Mouse (Mus musculus) ES-E14 (cell line): ENCODE results near the gene 1700016D06Rik.

Experiments
- CHD2 ChIP-seq: IDR thresholded peaks from 2 replicates; pipeline ENCODE4 v1.6.1; 2014; ENCODE audit warnings: mild to moderate bottlenecking, low read depth, low read length, inconsistent platforms
- ZNF384 ChIP-seq: IDR thresholded peaks from 2 replicates; pipeline ENCODE4 v1.6.1; 2012; ENCODE audit warnings: low read depth, low read length, inconsistent platforms

- TF ChIP-seq CHD2: no peak
- no peak for TF ChIP-seq ZNF384
These were observed 6.8 kb upstream of the 1700016D06Rik start for GRCm38 (mm10) chr8:11707701-11708100.
